Mouse (Mus musculus) spleen, adult 2 months (tissue): ENCODE measurements around the gene Susd3.

Experiments
- CTCF ChIP-seq: fragments of 200-500 bp; IDR thresholded peaks from 2 replicates; pipeline ENCODE4 v1.5.1; 2011; ENCODE audit warnings: mild to moderate bottlenecking, inconsistent platforms; ENCODE audit not compliant: insufficient read depth, insufficient read length, insufficient replicate concordance; ENCODE audit errors: extremely low read depth
- POLR2A ChIP-seq: fragments of 200-500 bp; IDR thresholded peaks from 2 replicates; pipeline ENCODE4 v1.6.1; 2011; ENCODE audit warnings: low read depth, low read length, inconsistent platforms

GRCm38 (mm10) chr13:49243492-49243891 lies 5.0 kb downstream of the Susd3 start:
- TF ChIP-seq POLR2A (no peak), CTCF (no peak)
